Comparison of ENCODE assay signal across 13 mouse cellular contexts in the genomic region with DNA sequence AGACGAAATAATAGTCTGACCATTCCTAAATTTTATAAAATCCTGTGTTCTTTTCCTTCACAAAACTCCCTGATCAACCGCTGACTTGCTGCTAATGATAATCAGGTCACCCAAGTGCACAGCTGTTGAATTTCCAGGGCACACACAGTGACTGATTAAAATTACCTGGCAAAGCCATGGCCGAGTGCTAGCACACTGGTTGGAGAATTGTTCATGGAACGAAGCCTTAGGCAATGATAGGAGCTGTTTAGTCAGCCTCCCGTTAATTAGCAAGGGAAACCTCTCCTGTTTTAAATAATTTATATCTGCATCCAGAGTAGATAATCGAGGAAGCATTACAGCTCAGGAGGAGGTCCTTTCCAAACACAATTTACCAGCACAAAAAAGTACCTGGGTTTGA.
A peak's percentile ranks its signal among the peaks of the same experiment; 100 is the strongest.
DNase-seq lines count a peak whose midpoint lies in the region; ATAC-seq and TF ChIP-seq lines count a peak whose summit lies in the region.
"Had no signal": no experiment of that assay in that cellular context is flagged by ENCODE, and none has a peak within 500 bp of the region (broad histone marks: within the 10 kb centered on the region; RNA-seq: fewer than 3 reads in every experiment).

No protein-coding gene starts in this region.

- 37% methylated on average over 6 of the region's 6 CpGs for WGBS in forebrain, embryonic 13.5 days
- WGBS in forebrain, embryonic 12.5 days, result 41% methylated on average over 6 of the region's 6 CpGs
- 57% methylated on average over 6 of the region's 6 CpGs for WGBS in hindbrain, postnatal 0 days
- 33% methylated on average over 6 of the region's 6 CpGs for WGBS in neural tube, embryonic 15.5 days

- no peak overlapping the region for H3K27ac ChIP-seq in forebrain, embryonic 13.5 days
- no peak overlapping the region for H3K27ac ChIP-seq in forebrain, embryonic 12.5 days
- no peak overlapping the region for H3K27ac ChIP-seq in hindbrain, postnatal 0 days
- H3K27ac ChIP-seq in neural tube, embryonic 15.5 days (replicated peaks), result no peak overlapping the region
- H3K27ac ChIP-seq: embryonic facial prominence, embryonic 10.5 days; heart, embryonic 15.5 days had no signal

- intact Hi-C loops in left cerebral cortex, postnatal 4 days (cut with DNase I), result no loop called here
- intact Hi-C loops in left cerebral cortex, postnatal 10 days (cut with DNase I), result no loop called here

- H3K36me3 ChIP-seq in forebrain, embryonic 13.5 days (ENCODE audit: poor library complexity, severe bottlenecking), result no peaks in the 10 kb centered on the region
- H3K36me3 ChIP-seq in forebrain, embryonic 12.5 days (replicated peaks), result no peaks in the 10 kb centered on the region
- no peaks in the 10 kb centered on the region for H3K36me3 ChIP-seq in hindbrain, postnatal 0 days (ENCODE audit: insufficient read depth, low read length)
- H3K36me3 ChIP-seq in neural tube, embryonic 15.5 days, result no peaks in the 10 kb centered on the region
- H3K36me3 ChIP-seq: embryonic facial prominence, embryonic 10.5 days; heart, embryonic 15.5 days had no signal

- H3K4me3 ChIP-seq in forebrain, embryonic 13.5 days, result no peak overlapping the region
- no peak overlapping the region for H3K4me3 ChIP-seq in forebrain, embryonic 12.5 days (replicated peaks)
- no peak overlapping the region for H3K4me3 ChIP-seq in hindbrain, postnatal 0 days (ENCODE audit: low read length)
- H3K4me3 ChIP-seq in neural tube, embryonic 15.5 days (replicated peaks), result no peak overlapping the region
- H3K4me3 ChIP-seq: embryonic facial prominence, embryonic 10.5 days; heart, embryonic 15.5 days had no signal

- no peak for TF ChIP-seq CTCF in hindbrain, postnatal 0 days (IDR thresholded peaks at IDR 0.05; ENCODE audit: low read depth)

- peak; percentile 68; the same call in 1 of the 2 replicates for ATAC-seq in forebrain, embryonic 13.5 days
- ATAC-seq in forebrain, embryonic 12.5 days (ENCODE audit: low FRiP score), result no peak; the same call in 1 of the 2 replicates
- no peak for ATAC-seq in hindbrain, postnatal 0 days
- ATAC-seq in neural tube, embryonic 15.5 days (ENCODE audit: low FRiP score), result peak; percentile 50
- ATAC-seq: liver, postnatal 0 days had no signal

- DNase-seq in left cerebral cortex, postnatal 4 days, result peak; percentile 3
- no peak for DNase-seq in left cerebral cortex, postnatal 10 days (ENCODE audit: extremely low spot score in 1 of 2, low spot score in 2 of 2)
- peak; percentile 57 for DNase-seq in hindbrain, postnatal 0 days (ENCODE audit: low spot score)
- DNase-seq in testis, postnatal 10 days (ENCODE audit: low spot score), result no peak
- DNase-seq: adrenal gland, postnatal 14 days; cerebellum, postnatal 25 days; liver, postnatal 0 days; right cerebral cortex, postnatal 14 days had no signal

- no peaks in the 10 kb centered on the region for H3K9me3 ChIP-seq in forebrain, embryonic 13.5 days (replicated peaks)
- H3K9me3 ChIP-seq in forebrain, embryonic 12.5 days, result no peaks in the 10 kb centered on the region
- no peaks in the 10 kb centered on the region for H3K9me3 ChIP-seq in hindbrain, postnatal 0 days (ENCODE audit: low read length)
- H3K9me3 ChIP-seq in neural tube, embryonic 15.5 days (replicated peaks), result no peaks in the 10 kb centered on the region
- H3K9me3 ChIP-seq: embryonic facial prominence, embryonic 10.5 days; heart, embryonic 15.5 days had no signal

- no peak overlapping the region for H3K4me2 ChIP-seq in forebrain, embryonic 13.5 days
- no peak overlapping the region for H3K4me2 ChIP-seq in forebrain, embryonic 12.5 days
- H3K4me2 ChIP-seq in hindbrain, postnatal 0 days (ENCODE audit: low read depth, low read length), result no peak overlapping the region
- no peak overlapping the region for H3K4me2 ChIP-seq in neural tube, embryonic 15.5 days
- H3K4me2 ChIP-seq: heart, embryonic 15.5 days had no signal

- no peak overlapping the region for H3K9ac ChIP-seq in forebrain, embryonic 13.5 days
- no peak overlapping the region for H3K9ac ChIP-seq in forebrain, embryonic 12.5 days
- H3K9ac ChIP-seq in hindbrain, postnatal 0 days (replicated peaks; ENCODE audit: low read length), result no peak overlapping the region
- H3K9ac ChIP-seq in neural tube, embryonic 15.5 days (replicated peaks), result no peak overlapping the region
- H3K9ac ChIP-seq: heart, embryonic 15.5 days; liver, postnatal 0 days had no signal

- H3K4me1 ChIP-seq in forebrain, embryonic 13.5 days, result no peaks in the 10 kb centered on the region
- no peaks in the 10 kb centered on the region for H3K4me1 ChIP-seq in forebrain, embryonic 12.5 days
- H3K4me1 ChIP-seq in hindbrain, postnatal 0 days (ENCODE audit: insufficient read depth, low read length), result no peaks in the 10 kb centered on the region
- H3K4me1 ChIP-seq in neural tube, embryonic 15.5 days, result peaks cover 9% of the 10 kb centered on the region; the same call in 1 of the 2 replicates
- H3K4me1 ChIP-seq: embryonic facial prominence, embryonic 10.5 days; heart, embryonic 15.5 days had no signal

- no peaks in the 10 kb centered on the region for H3K27me3 ChIP-seq in forebrain, embryonic 13.5 days
- H3K27me3 ChIP-seq in forebrain, embryonic 12.5 days, result no peaks in the 10 kb centered on the region
- H3K27me3 ChIP-seq in hindbrain, postnatal 0 days (ENCODE audit: insufficient read depth, low read length), result no peaks in the 10 kb centered on the region
- no peaks in the 10 kb centered on the region for H3K27me3 ChIP-seq in neural tube, embryonic 15.5 days (replicated peaks)
- H3K27me3 ChIP-seq: heart, embryonic 15.5 days had no signal

Comparison
In these comparisons a context has a peak if more than half of its experiments do, and no peak if none do; other contexts are left out.
1. ATAC-seq: peak in forebrain, embryonic 13.5 days (single experiment) and neural tube, embryonic 15.5 days (single experiment); none in forebrain, embryonic 12.5 days (single experiment) and hindbrain, postnatal 0 days (single experiment).
2. DNase-seq: peak in left cerebral cortex, postnatal 4 days (single experiment) and hindbrain, postnatal 0 days (single experiment); none in left cerebral cortex, postnatal 10 days (0 of 2) and testis, postnatal 10 days (single experiment).